In genomic region chr13:111658501-111659280, GRCm38 (mm10) we compare ENCODE assay signal across 9 mouse cellular contexts. TPM values are rescaled to one million over a fixed set of nuclear protein-coding genes. Genes with fewer than 3 reads are reported as not detected.
DNase-seq lines count a peak whose midpoint lies in the region; ATAC-seq and TF ChIP-seq lines count a peak whose summit lies in the region.
"Had no signal": no experiment of that assay in that cellular context is flagged by ENCODE, and none has a peak within 500 bp of the region (broad histone marks: within the 10 kb centered on the region; RNA-seq: fewer than 3 reads in every experiment).

No protein-coding gene starts in this region.

- no peaks in the 10 kb centered on the region for H3K9me3 ChIP-seq in kidney, embryonic 15.5 days (replicated peaks)
- H3K9me3 ChIP-seq in liver, embryonic 14.5 days (ENCODE audit: control insufficient read depth, low read length): no peaks in the 10 kb centered on the region
- H3K9me3 ChIP-seq: neural tube, embryonic 12.5 days had no signal

- H3K9ac ChIP-seq in kidney, embryonic 15.5 days: no peak overlapping the region
- H3K9ac ChIP-seq in liver, embryonic 14.5 days (replicated peaks): no peak overlapping the region; the same call in 1 of the 2 replicates
- H3K9ac ChIP-seq: neural tube, embryonic 12.5 days had no signal

- H3K4me3 ChIP-seq in kidney, embryonic 15.5 days (replicated peaks): no peak overlapping the region
- H3K4me3 ChIP-seq in kidney, adult 2 months (ENCODE audit: insufficient read depth, low read depth, low read length): no peak overlapping the region
- H3K4me3 ChIP-seq in liver, embryonic 14.5 days (ENCODE audit: insufficient read depth in 1 of 2, low read depth in 2 of 2, low read length in 2 of 2): no peak overlapping the region
- H3K4me3 ChIP-seq: neural tube, embryonic 12.5 days had no signal

- 40% methylated on average over 12 of the region's 12 CpGs for WGBS in kidney, embryonic 15.5 days
- WGBS in kidney, adult 2 months: 50% methylated on average over 12 of the region's 12 CpGs
- WGBS in liver, embryonic 14.5 days (ENCODE audit: insufficient replicate concordance): 60% methylated on average over 12 of the region's 12 CpGs

- no peak for TF ChIP-seq POLR2A in kidney, adult 2 months (IDR thresholded peaks at IDR 0.05; ENCODE audit: low read depth, low read length)

- peak overlapping the region; percentile 12; the same call in 1 of the 2 replicates for H3K4me2 ChIP-seq in kidney, embryonic 15.5 days
- H3K4me2 ChIP-seq in liver, embryonic 14.5 days (ENCODE audit: low read depth): no peak overlapping the region
- H3K4me2 ChIP-seq: neural tube, embryonic 12.5 days had no signal

- peaks cover 19% of the 10 kb centered on the region for H3K4me1 ChIP-seq in kidney, embryonic 15.5 days
- H3K4me1 ChIP-seq in kidney, adult 2 months (ENCODE audit: control insufficient read depth, insufficient read depth, low read length): no peaks in the 10 kb centered on the region
- peaks cover 46 to 48% of the 10 kb centered on the region in 2 experiments for H3K4me1 ChIP-seq in liver, embryonic 14.5 days (replicated peaks; ENCODE audit: control insufficient read depth in 2 of 2, insufficient read depth in 2 of 2, low read length in 1 of 2)

- DNase-seq in kidney, adult 2 months: no peak
- peak; percentile 23 for DNase-seq in embryo, embryonic 10.5 days (ENCODE audit: low spot score)
- peak; percentile 29 to 71 for DNase-seq in gastrocnemius, postnatal 4 days (ENCODE audit: low spot score in 2 of 2)
- no peak for DNase-seq in liver, embryonic 14.5 days (ENCODE audit: low read depth in 3 of 3, low spot score in 3 of 3)
- DNase-seq in thymus, postnatal 36 days: no peak
- DNase-seq in layer of hippocampus, adult 8-10 months (ENCODE audit: low spot score in 2 of 2): no peak
- no peak for DNase-seq in layer of hippocampus, adult 11-12 months (ENCODE audit: low spot score)

- no peak for TF ChIP-seq EP300 in liver, embryonic 14.5 days (IDR thresholded peaks at IDR 0.05; ENCODE audit: low read depth)

- no peak for TF ChIP-seq CTCF in kidney, adult 2 months (conservative IDR thresholded peaks at IDR 0.05; ENCODE audit: insufficient read depth, insufficient read length, low read depth, low read length)
- no peak for TF ChIP-seq CTCF in liver, embryonic 14.5 days (IDR thresholded peaks at IDR 0.05; ENCODE audit: low read depth)

- H3K27me3 ChIP-seq in kidney, embryonic 15.5 days: no peaks in the 10 kb centered on the region
- H3K27me3 ChIP-seq in kidney, adult 2 months (replicated peaks; ENCODE audit: control insufficient read depth, insufficient read depth, low read length): no peaks in the 10 kb centered on the region
- no peaks in the 10 kb centered on the region for H3K27me3 ChIP-seq in liver, embryonic 14.5 days (ENCODE audit: control insufficient read depth, insufficient read depth, low read length)
- H3K27me3 ChIP-seq: neural tube, embryonic 12.5 days had no signal

- no peaks in the 10 kb centered on the region for H3K36me3 ChIP-seq in kidney, embryonic 15.5 days
- H3K36me3 ChIP-seq in kidney, adult 2 months (ENCODE audit: control insufficient read depth, insufficient read depth, low read length): no peaks in the 10 kb centered on the region
- no peaks in the 10 kb centered on the region for H3K36me3 ChIP-seq in liver, embryonic 14.5 days (replicated peaks; ENCODE audit: control insufficient read depth, insufficient read depth, low read depth)
- H3K36me3 ChIP-seq: neural tube, embryonic 12.5 days had no signal

- ATAC-seq in kidney, embryonic 15.5 days (replicated peaks; ENCODE audit: low FRiP score): 0 out of 2 replicates have a peak, but pooled peaks have one; percentile 54
- no peak for ATAC-seq in liver, embryonic 14.5 days (ENCODE audit: insufficient read depth)

- 0 out of 2 replicates have a peak overlapping the region, but pooled peaks have one; percentile 38 for H3K27ac ChIP-seq in kidney, embryonic 15.5 days
- H3K27ac ChIP-seq in kidney, adult 2 months (ENCODE audit: insufficient read depth, low read depth, low read length): no peak overlapping the region
- H3K27ac ChIP-seq in liver, embryonic 14.5 days: peak overlapping the region; percentile 52
- H3K27ac ChIP-seq: neural tube, embryonic 12.5 days had no signal

RNA-seq across cellular contexts. Expression of gene Mier3, which starts 22.1 kb away (rescaled TPM):
- 20.5 and 20.6 TPM in 2 replicates for polyA plus RNA-seq in kidney, embryonic 15.5 days (2015; fragmentation: Nextera tagmentation; extraction: Ambion mirVana)
- 3.9 and 4.7 TPM in 2 replicates for polyA plus RNA-seq in kidney, adult 2 months (2012; rRNA removed)
- total RNA-seq in gastrocnemius, postnatal 4 days (2021): 10 to 100 TPM; 28.3 to 30.7 TPM
- polyA plus RNA-seq in liver, embryonic 14.5 days (2012; rRNA removed): 7.2 and 7.8 TPM in 2 replicates
- 16.5 and 17.7 TPM in 2 replicates for polyA plus RNA-seq in liver, embryonic 14.5 days (2014; fragmentation: Nextera tagmentation; extraction: Ambion mirVana)
- total RNA-seq in layer of hippocampus, adult 8-10 months (2022): 10 to 100 TPM; 25.3 to 27.7 (median 26.5) TPM

Comparison
In these comparisons a context has a peak if more than half of its experiments do, and no peak if none do; other contexts are left out.
1. DNase-seq: peak in embryo, embryonic 10.5 days (single experiment) and gastrocnemius, postnatal 4 days (2 of 2); none in kidney, adult 2 months (single experiment), liver, embryonic 14.5 days (0 of 3), thymus, postnatal 36 days (0 of 2), layer of hippocampus, adult 8-10 months (0 of 2) and layer of hippocampus, adult 11-12 months (single experiment).